Mouse (Mus musculus): ENCODE measurements around the gene Arrb1.

- no peak for TF ChIP-seq CTCF (IDR thresholded peaks at IDR 0.05; ENCODE audit: borderline replicate concordance, extremely low read depth, insufficient read depth, insufficient read length)
- TF ChIP-seq POLR2A (IDR thresholded peaks at IDR 0.05; ENCODE audit: borderline replicate concordance, extremely low read depth, insufficient read depth, insufficient read length, poor library complexity, severe bottlenecking), result no peak
These were observed 55.4 kb downstream of the Arrb1 start for GRCm38 (mm10) chr7:99590646-99591045.
